21 mouse cellular contexts compared by ENCODE assay signal in genomic region chr8:84038015-84038414, GRCm38 (mm10). TPM values are rescaled to one million over a fixed set of nuclear protein-coding genes. Genes with fewer than 3 reads are reported as not detected.
DNase-seq lines count a peak whose midpoint lies in the region; ATAC-seq and TF ChIP-seq lines count a peak whose summit lies in the region.
"Had no signal": no experiment of that assay in that cellular context is flagged by ENCODE, and none has a peak within 500 bp of the region (broad histone marks: within the 10 kb centered on the region; RNA-seq: fewer than 3 reads in every experiment).

No protein-coding gene starts in this region.

- DNase-seq in heart, adult 8-10 months (ENCODE audit: low spot score) = peak; percentile 62
- DNase-seq in heart, embryonic 10.5 days (ENCODE audit: low spot score) = no peak
- DNase-seq in 3T3-L1 (ENCODE audit: low read depth, low spot score) (peak; percentile 56), NIH3T3 (ENCODE audit: low read depth) (peak; percentile 69)
- peak; percentile 43 to 50 for DNase-seq in heart, postnatal 36 days
- no peak for DNase-seq in spleen, adult 12 weeks (ENCODE audit: low spot score)
- no peak for DNase-seq in liver, postnatal 0 days
- DNase-seq: cerebellum, adult 8-10 months; lung, postnatal 4 days; right cerebral cortex, adult 18-20 months; thymus, postnatal 36 days had no signal

- H3K9me3 ChIP-seq in heart, embryonic 10.5 days = no peaks in the 10 kb centered on the region
- H3K9me3 ChIP-seq in hindbrain, embryonic 16.5 days (ENCODE audit: control insufficient read depth, low read length) = no peaks in the 10 kb centered on the region
- H3K9me3 ChIP-seq in liver, postnatal 0 days (ENCODE audit: low read length) = no peaks in the 10 kb centered on the region
- H3K9me3 ChIP-seq: embryonic facial prominence, embryonic 15.5 days; heart, embryonic 15.5 days; liver, embryonic 15.5 days had no signal

- H3K4me2 ChIP-seq in hindbrain, embryonic 16.5 days (ENCODE audit: low read length) = no peak overlapping the region
- H3K4me2 ChIP-seq in liver, postnatal 0 days (ENCODE audit: low read depth, low read length) = no peak overlapping the region
- H3K4me2 ChIP-seq: embryonic facial prominence, embryonic 15.5 days; heart, embryonic 15.5 days; liver, embryonic 15.5 days; midbrain, embryonic 11.5 days had no signal

- H3K4me1 ChIP-seq in heart, embryonic 10.5 days = peaks cover 14% of the 10 kb centered on the region
- peaks cover 10% of the 10 kb centered on the region for H3K4me1 ChIP-seq in hindbrain, embryonic 16.5 days (ENCODE audit: control insufficient read depth, insufficient read depth, low read depth, low read length)
- H3K4me1 ChIP-seq in liver, postnatal 0 days (ENCODE audit: insufficient read depth) = peaks cover 3% of the 10 kb centered on the region; the same call in 1 of the 2 replicates

- ATAC-seq in hindbrain, embryonic 16.5 days = no peak
- ATAC-seq in liver, postnatal 0 days = no peak
- ATAC-seq: hindbrain, postnatal 0 days had no signal

- peaks cover 64% of the 10 kb centered on the region for H3K27me3 ChIP-seq in heart, embryonic 10.5 days (ENCODE audit: insufficient read depth, poor library complexity, severe bottlenecking)
- peaks cover 22% of the 10 kb centered on the region for H3K27me3 ChIP-seq in hindbrain, embryonic 16.5 days (replicated peaks; ENCODE audit: control insufficient read depth, insufficient read depth, low read length)
- peaks cover 21% of the 10 kb centered on the region for H3K27me3 ChIP-seq in liver, postnatal 0 days (ENCODE audit: insufficient read depth, low read length)

- 69% methylated on average over 5 of the region's 5 CpGs for WGBS in heart, embryonic 10.5 days
- 72% methylated on average over 5 of the region's 5 CpGs for WGBS in hindbrain, embryonic 16.5 days
- 76% methylated on average over 5 of the region's 5 CpGs for WGBS in liver, postnatal 0 days (ENCODE audit: insufficient replicate concordance)

- H3K36me3 ChIP-seq in heart, embryonic 10.5 days = no peaks in the 10 kb centered on the region
- no peaks in the 10 kb centered on the region for H3K36me3 ChIP-seq in hindbrain, embryonic 16.5 days (ENCODE audit: control insufficient read depth, insufficient read depth, low read length)
- no peaks in the 10 kb centered on the region for H3K36me3 ChIP-seq in liver, postnatal 0 days (replicated peaks; ENCODE audit: insufficient read depth, low read length)
- H3K36me3 ChIP-seq: embryonic facial prominence, embryonic 15.5 days; heart, embryonic 15.5 days; liver, embryonic 15.5 days had no signal

- H3K9ac ChIP-seq in hindbrain, embryonic 16.5 days (ENCODE audit: low read depth, low read length) = no peak overlapping the region
- H3K9ac ChIP-seq in liver, postnatal 0 days (replicated peaks) = no peak overlapping the region
- H3K9ac ChIP-seq: embryonic facial prominence, embryonic 15.5 days; heart, embryonic 15.5 days; liver, embryonic 15.5 days had no signal

- TF ChIP-seq CTCF in liver, postnatal 0 days (IDR thresholded peaks at IDR 0.05; ENCODE audit: low read depth) = no peak

- no peak for TF ChIP-seq EP300 in liver, postnatal 0 days (IDR thresholded peaks at IDR 0.05; ENCODE audit: low read depth)

- intact Hi-C loops in heart, postnatal 36 days (cut with DNase I) = loop anchor here (2.0 kb wide), 1 partner anchor 145 kb away; no protein-coding TSS in a partner anchor

- H3K27ac ChIP-seq in heart, embryonic 10.5 days = no peak overlapping the region
- no peak overlapping the region for H3K27ac ChIP-seq in hindbrain, embryonic 16.5 days (ENCODE audit: low read depth, low read length)
- no peak overlapping the region for H3K27ac ChIP-seq in liver, postnatal 0 days (ENCODE audit: low read depth)
- H3K27ac ChIP-seq: embryonic facial prominence, embryonic 15.5 days; heart, embryonic 15.5 days; hindbrain, postnatal 0 days; liver, embryonic 15.5 days had no signal

- H3K4me3 ChIP-seq in heart, embryonic 10.5 days = no peak overlapping the region
- H3K4me3 ChIP-seq in hindbrain, embryonic 16.5 days (ENCODE audit: low read length) = no peak overlapping the region
- H3K4me3 ChIP-seq in liver, postnatal 0 days (ENCODE audit: low read depth, low read length) = no peak overlapping the region
- H3K4me3 ChIP-seq: embryonic facial prominence, embryonic 15.5 days; heart, embryonic 15.5 days; liver, embryonic 15.5 days had no signal

RNA-seq across cellular contexts. Expression of gene Il27ra, which starts 4.4 kb away (rescaled TPM):
- total RNA-seq in heart, adult 8-10 months (2022) = 1 to 10 TPM; 2.7 to 4.5 (median 3.1) TPM
- 1.4 and 2.6 TPM in 2 replicates for polyA plus RNA-seq in heart, embryonic 10.5 days (2016; fragmentation: Nextera tagmentation; extraction: Ambion mirVana)
- total RNA-seq in heart, postnatal 36 days (2021) = 1 to 10 TPM; 3.0 to 3.1 TPM
- 0.55 and 0.71 TPM in 2 replicates for polyA plus RNA-seq in hindbrain, embryonic 16.5 days (2015; fragmentation: Nextera tagmentation; extraction: Ambion mirVana)
- 0.76 and 0.88 TPM in 2 replicates for polyA plus RNA-seq in liver, postnatal 0 days (2015; fragmentation: Nextera tagmentation; extraction: Ambion mirVana)

RNA-seq across cellular contexts. Expression of gene Rln3, which starts 6.8 kb away (rescaled TPM):
- not detected for total RNA-seq in heart, adult 8-10 months (2022)
- polyA plus RNA-seq in heart, embryonic 10.5 days (2016; fragmentation: Nextera tagmentation; extraction: Ambion mirVana) = 0.67 TPM in 1 of 2 replicates, not detected in the other
- not detected for total RNA-seq in heart, postnatal 36 days (2021)
- polyA plus RNA-seq in hindbrain, embryonic 16.5 days (2015; fragmentation: Nextera tagmentation; extraction: Ambion mirVana) = 1.8 TPM in 2 replicates
- 0.18 TPM in 1 of 2 replicates, not detected in the other for polyA plus RNA-seq in liver, postnatal 0 days (2015; fragmentation: Nextera tagmentation; extraction: Ambion mirVana)
- total RNA-seq: left cerebral cortex, adult 18-20 months had no signal
- polyA plus RNA-seq: embryonic facial prominence, embryonic 15.5 days; forebrain, embryonic 11.5 days; heart, embryonic 15.5 days; limb, embryonic 11.5 days; midbrain, embryonic 11.5 days had no signal

RNA-seq across cellular contexts. Expression of gene Palm3, which starts 16.7 kb away (rescaled TPM):
- total RNA-seq in heart, adult 8-10 months (2022) = under 1 TPM; 0.11 to 0.41 (median 0.23) TPM
- 4.9 and 7.4 TPM in 2 replicates for polyA plus RNA-seq in heart, embryonic 10.5 days (2016; fragmentation: Nextera tagmentation; extraction: Ambion mirVana)
- total RNA-seq in heart, postnatal 36 days (2021) = under 1 TPM; 0.11 to 0.87 TPM
- polyA plus RNA-seq in hindbrain, embryonic 16.5 days (2015; fragmentation: Nextera tagmentation; extraction: Ambion mirVana) = 9.6 and 11.3 TPM in 2 replicates
- 0.04 TPM in 1 of 2 replicates, not detected in the other for polyA plus RNA-seq in liver, postnatal 0 days (2015; fragmentation: Nextera tagmentation; extraction: Ambion mirVana)
- polyA plus RNA-seq: large intestine, adult 2 months had no signal

RNA-seq across cellular contexts. Expression of gene 2210011C24Rik, which starts 26.0 kb away (rescaled TPM):
- total RNA-seq in heart, adult 8-10 months (2022) = 1 to 10 TPM; 1.6 to 4.0 (median 3.2) TPM
- polyA plus RNA-seq in heart, embryonic 10.5 days (2016; fragmentation: Nextera tagmentation; extraction: Ambion mirVana) = 0.30 and 0.80 TPM in 2 replicates
- total RNA-seq in heart, postnatal 36 days (2021) = 1 to 10 TPM; 2.6 to 3.4 TPM
- 1.1 TPM in 2 replicates for polyA plus RNA-seq in hindbrain, embryonic 16.5 days (2015; fragmentation: Nextera tagmentation; extraction: Ambion mirVana)
- polyA plus RNA-seq in liver, postnatal 0 days (2015; fragmentation: Nextera tagmentation; extraction: Ambion mirVana) = 0.40 TPM in 1 of 2 replicates, not detected in the other
- polyA plus RNA-seq: liver, embryonic 15.5 days; midbrain, embryonic 11.5 days had no signal

RNA-seq across cellular contexts. Expression of gene Gm10643, which starts 26.9 kb away (rescaled TPM):
- 1 to 10 TPM; 4.6 to 7.5 (median 5.4) TPM for total RNA-seq in heart, adult 8-10 months (2022)
- 1.0 and 1.4 TPM in 2 replicates for polyA plus RNA-seq in heart, embryonic 10.5 days (2016; fragmentation: Nextera tagmentation; extraction: Ambion mirVana)
- total RNA-seq in heart, postnatal 36 days (2021) = 1 to 10 TPM; 4.1 to 4.5 TPM
- 1.6 and 1.7 TPM in 2 replicates for polyA plus RNA-seq in hindbrain, embryonic 16.5 days (2015; fragmentation: Nextera tagmentation; extraction: Ambion mirVana)
- 0.36 and 0.41 TPM in 2 replicates for polyA plus RNA-seq in liver, postnatal 0 days (2015; fragmentation: Nextera tagmentation; extraction: Ambion mirVana)

Comparison
In these comparisons a context has a peak if more than half of its experiments do, and no peak if none do; other contexts are left out.
1. DNase-seq: peak in heart, adult 8-10 months (single experiment), 3T3-L1 (single experiment), NIH3T3 (single experiment) and heart, postnatal 36 days (2 of 2); none in heart, embryonic 10.5 days (single experiment), spleen, adult 12 weeks (single experiment) and liver, postnatal 0 days (single experiment).